Mouse (Mus musculus) spleen, adult 2 months (tissue): ENCODE data around the gene Fpgs. TPM values are rescaled to one million over a fixed set of nuclear protein-coding genes. Genes with fewer than 3 reads are reported as not detected.

ENCODE experiments used
- DNase-seq, 2 experiments: peaks; one replicate each; pipeline versions ENCODE4 v3.0.0 to v3.0.0-alpha.2; 2012 to 2021; ENCODE audit warnings: low spot score in 2 of 2, low read depth in 1 of 2
- H3K27ac ChIP-seq: fragments of 200-500 bp; 2 replicates; pipeline ENCODE4 v1.5.1; 2012; ENCODE audit warnings: low read length, inconsistent platforms; ENCODE audit not compliant: insufficient read depth
- H3K27me3 ChIP-seq: fragments of 200-500 bp; 2 replicates; pipeline ENCODE4 v1.6.1; 2012; ENCODE audit warnings: mild to moderate bottlenecking, moderate library complexity, low read length, inconsistent platforms; ENCODE audit not compliant: control insufficient read depth, insufficient read depth
- H3K36me3 ChIP-seq: fragments of 200-500 bp; 2 replicates; pipeline ENCODE4 v1.6.1; 2012; ENCODE audit warnings: mild to moderate bottlenecking, low read length, inconsistent platforms; ENCODE audit not compliant: control insufficient read depth, insufficient read depth
- H3K4me1 ChIP-seq: fragments of 200-500 bp; 2 replicates; pipeline ENCODE4 v1.6.1; 2011; ENCODE audit warnings: inconsistent platforms; ENCODE audit not compliant: control insufficient read depth, insufficient read depth, insufficient read length
- H3K4me3 ChIP-seq: fragments of 200-500 bp; 2 replicates; pipeline ENCODE4 v1.5.1; 2011; ENCODE audit warnings: mild to moderate bottlenecking, inconsistent platforms; ENCODE audit not compliant: insufficient read depth, insufficient read length; ENCODE audit errors: extremely low read depth
- CTCF ChIP-seq: fragments of 200-500 bp; IDR thresholded peaks from 2 replicates; pipeline ENCODE4 v1.5.1; 2011; ENCODE audit warnings: mild to moderate bottlenecking, inconsistent platforms; ENCODE audit not compliant: insufficient read depth, insufficient read length, insufficient replicate concordance; ENCODE audit errors: extremely low read depth
- POLR2A ChIP-seq: fragments of 200-500 bp; IDR thresholded peaks from 2 replicates; pipeline ENCODE4 v1.6.1; 2011; ENCODE audit warnings: low read depth, low read length, inconsistent platforms
- WGBS: fragments of 180-500 bp; shearing (Covaris S2); methylation state at CpG from one replicate; pipeline ENCODE4 v1.1.7; 2018; 5-methylcytosine and 5-hydroxymethylcytosine counted together
- polyA plus RNA-seq: library from polyadenylated mRNA; depleted of rRNA; stranded (reverse); fragments of >200 nt; gene quantifications from 2 replicates; pipeline ENCODE4 v1.2.3, GENCODE M21; 2012; rRNA removed

Gene Fpgs
- 34.5 and 49.5 TPM in 2 replicates for polyA plus RNA-seq

DNA sequence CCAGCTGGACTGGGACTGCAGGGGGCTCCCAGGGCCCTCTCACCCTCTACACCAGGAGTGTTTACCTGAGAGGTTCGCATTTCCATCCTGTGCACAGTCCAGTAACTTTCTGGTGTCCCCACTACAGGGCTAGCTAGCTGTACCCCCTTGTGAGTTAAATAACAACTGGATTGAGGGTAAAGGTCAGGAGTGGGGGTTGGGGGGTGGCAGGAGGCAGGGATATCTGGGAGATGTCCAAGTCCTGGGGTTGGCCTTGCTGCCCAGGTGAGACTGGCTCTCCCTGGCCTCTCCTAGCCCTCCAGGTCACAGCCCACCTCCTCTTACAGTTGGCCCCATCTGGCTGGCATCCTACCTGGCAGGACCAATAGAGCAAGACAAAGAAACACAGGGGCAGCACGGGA, at the start of gene Fpgs:
Gene Fpgs, minus strand, starts transcription at position 125 of the 401 bp plus-strand sequence.
- H3K27ac ChIP-seq, result no peak within 1 kb of the TSS
- no peak for TF ChIP-seq POLR2A
- TF ChIP-seq CTCF, result no peak
- DNase-seq, result no peak
- no peak within 1 kb of the TSS for H3K4me3 ChIP-seq
- H3K27me3 ChIP-seq, result no peaks in the 10 kb centered on the region
- WGBS, result 94% methylated on average over 2 of the region's 2 CpGs
- H3K4me1 ChIP-seq, result no peaks in the 10 kb centered on the region
- peaks cover 24% of the 10 kb centered on the region for H3K36me3 ChIP-seq

DNA sequence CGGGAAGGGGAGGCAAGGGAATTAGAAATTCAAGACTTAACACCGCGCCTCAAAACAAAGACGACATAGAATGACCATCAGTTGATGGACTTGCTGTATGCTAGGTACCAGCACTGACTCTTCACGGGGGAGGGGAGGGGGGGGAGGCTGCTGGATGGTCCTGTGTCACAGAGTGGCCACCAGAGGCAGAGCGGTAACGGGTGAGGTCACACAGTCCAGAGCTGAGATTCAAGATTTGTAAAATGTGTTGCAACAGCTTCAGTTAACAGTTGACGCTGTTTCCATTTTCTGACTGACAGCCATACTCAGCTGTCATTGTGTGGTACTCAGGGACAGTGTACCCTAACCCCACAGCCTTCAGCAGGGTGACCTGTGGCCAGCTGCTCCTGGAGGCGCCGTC, 48.2 kb upstream of the Fpgs start:
- H3K36me3 ChIP-seq, result peaks cover 57% of the 10 kb centered on the region
- 92% methylated on average over 10 of the region's 10 CpGs for WGBS
- no peak overlapping the region for H3K4me3 ChIP-seq

DNA sequence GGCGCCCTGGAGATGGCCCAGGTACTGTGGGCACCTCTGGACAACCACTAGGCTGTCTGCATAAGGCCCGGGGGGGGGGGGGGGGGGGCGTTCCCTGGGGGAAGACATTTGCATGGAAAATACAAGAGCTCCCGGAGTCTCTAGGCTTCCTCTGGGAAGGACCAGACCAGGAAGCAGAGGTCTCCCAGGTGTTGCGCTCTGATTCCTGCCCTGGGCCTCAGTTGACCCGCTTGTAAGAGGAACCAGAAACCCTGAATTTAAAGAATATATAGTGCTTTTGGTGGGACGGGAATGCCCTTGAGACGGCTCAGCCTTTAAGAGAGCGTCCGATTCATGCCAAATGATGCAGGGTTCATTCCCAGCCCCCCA, 47.7 kb upstream of the Fpgs start:
- DNase-seq, result no peak
- no peaks in the 10 kb centered on the region for H3K4me1 ChIP-seq
- 95% methylated on average over 8 of the region's 10 CpGs for WGBS
- H3K27ac ChIP-seq, result no peak overlapping the region
- no peaks in the 10 kb centered on the region for H3K27me3 ChIP-seq
- peaks cover 62% of the 10 kb centered on the region for H3K36me3 ChIP-seq
- H3K4me3 ChIP-seq, result no peak overlapping the region
- TF ChIP-seq POLR2A (no peak), CTCF (no peak)

More for the DNA sequence above, 48.2 kb upstream of the Fpgs start:
- no peak for DNase-seq
- Histone ChIP-seq H3K27ac (no peak overlapping the region), H3K27me3 (no peaks in the 10 kb centered on the region), H3K4me1 (no peaks in the 10 kb centered on the region)
- no peak for TF ChIP-seq CTCF
- TF ChIP-seq POLR2A, result no peak

DNA sequence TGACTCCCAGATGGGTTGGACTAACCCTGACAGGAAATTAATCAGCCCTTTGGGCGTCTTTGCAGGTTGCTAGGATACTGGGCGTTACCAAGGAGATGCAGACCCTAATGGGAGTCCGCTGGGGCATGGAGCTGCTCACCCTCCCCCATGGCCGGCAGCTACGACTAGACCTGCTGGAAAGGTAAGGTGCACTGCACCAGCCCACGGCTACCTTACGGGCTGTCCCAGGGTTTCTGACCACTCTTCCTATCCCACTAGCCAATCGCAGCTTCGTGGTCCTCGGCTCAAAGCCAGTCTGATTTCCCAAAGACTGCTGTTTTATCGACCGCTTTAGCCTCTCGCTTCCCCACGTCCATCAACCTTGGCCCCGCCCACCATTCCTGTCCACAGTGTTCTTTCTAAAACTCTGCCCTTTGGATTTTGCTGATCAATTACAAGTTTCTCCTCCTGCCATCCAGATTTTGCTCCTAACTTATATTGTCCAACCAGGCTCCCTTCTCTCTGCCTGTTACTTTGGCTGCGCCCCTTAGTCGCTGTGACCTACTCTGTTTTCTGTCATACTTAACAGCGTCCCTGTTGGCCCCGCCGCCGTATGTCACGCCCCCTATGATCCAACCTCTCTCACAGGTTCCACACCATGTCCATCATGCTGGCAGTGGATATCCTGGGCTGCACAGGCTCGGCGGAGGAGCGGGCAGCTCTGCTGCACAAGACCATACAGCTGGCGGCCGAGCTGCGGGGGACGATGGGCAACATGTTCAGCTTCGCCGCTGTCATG, 47.1 kb upstream of the Fpgs start:
- Histone ChIP-seq H3K4me1 (no peaks in the 10 kb centered on the region), H3K4me3 (no peak overlapping the region), H3K36me3 (peaks cover 66% of the 10 kb centered on the region), H3K27me3 (no peaks in the 10 kb centered on the region), H3K27ac (no peak overlapping the region)
- TF ChIP-seq POLR2A, result no peak
- TF ChIP-seq CTCF, result no peak
- WGBS, result 94% methylated on average over 31 of the region's 31 CpGs
- DNase-seq, result no peak

GRCm38 (mm10) chr2:32750199-32750598, 46.3 kb upstream of the Fpgs start:
- H3K36me3 ChIP-seq, result peaks cover 75% of the 10 kb centered on the region

DNA sequence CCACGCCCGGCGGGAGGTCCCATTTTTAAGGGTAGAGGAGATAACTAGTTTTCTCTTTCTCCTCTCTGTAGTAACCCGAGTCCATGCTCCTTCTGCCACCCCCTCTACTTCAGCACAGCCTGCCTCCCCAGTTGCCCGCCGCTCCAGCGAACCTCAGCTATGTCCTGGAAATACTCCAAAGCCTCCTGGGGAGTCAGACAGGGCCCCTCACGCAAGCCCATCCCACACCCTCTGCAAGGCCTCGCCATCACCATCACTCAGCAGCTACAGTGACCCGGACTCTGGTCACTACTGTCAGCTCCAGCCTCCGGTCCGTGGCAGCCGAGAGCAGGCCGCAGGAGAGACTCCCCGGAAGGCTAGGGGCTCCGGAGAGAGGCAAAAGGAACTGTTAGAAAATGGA, 45.1 kb upstream of the Fpgs start:
- 90% methylated on average over 16 of the region's 16 CpGs for WGBS

More at GRCm38 (mm10) chr2:32750199-32750598, 46.3 kb upstream of the Fpgs start:
- TF ChIP-seq POLR2A, result no peak
- no peak for TF ChIP-seq CTCF
- whole genome bisulfite sequencing, result 76% methylated on average over 7 of the region's 7 CpGs
- no peaks in the 10 kb centered on the region for H3K27me3 ChIP-seq
- H3K4me1 ChIP-seq, result no peaks in the 10 kb centered on the region
- H3K27ac ChIP-seq, result no peak overlapping the region
- DNase-seq, result no peak
- no peak overlapping the region for H3K4me3 ChIP-seq

More for the DNA sequence above, 45.1 kb upstream of the Fpgs start:
- no peaks in the 10 kb centered on the region for H3K4me1 ChIP-seq
- H3K27me3 ChIP-seq, result no peaks in the 10 kb centered on the region
- peaks cover 75% of the 10 kb centered on the region for H3K36me3 ChIP-seq
- H3K27ac ChIP-seq, result no peak overlapping the region
- no peak for TF ChIP-seq CTCF
- no peak overlapping the region for H3K4me3 ChIP-seq
- DNase-seq, result no peak
